Mouse (Mus musculus) neural tube, embryonic 13.5 days (tissue): ENCODE results near the gene Rps6ka3. TPM values are rescaled to one million over a fixed set of nuclear protein-coding genes. Genes with fewer than 3 reads are reported as not detected.

ENCODE experiments used
- ATAC-seq: fragments of 200-750 bp; cut with Nextera tagmentation; 2 replicates; pipeline ENCODE4 v1.8.0; 2017; ENCODE audit warnings: low read depth, mild to moderate bottlenecking, moderate TSS enrichment, moderate library complexity
- H3K27ac ChIP-seq: fragments of 300-500 bp; sonication (generic); replicated peaks from 2 replicates; pipeline ENCODE4 v1.5.1; 2015; ENCODE audit warnings: moderate library complexity, mild to moderate bottlenecking, inconsistent platforms
- H3K27me3 ChIP-seq: fragments of 300-500 bp; sonication (generic); 2 replicates; pipeline ENCODE4 v1.6.1; 2015; ENCODE audit warnings: mild to moderate bottlenecking, inconsistent platforms
- H3K36me3 ChIP-seq: fragments of 300-500 bp; sonication (generic); 2 replicates; pipeline ENCODE4 v1.6.1; 2015; ENCODE audit warnings: mild to moderate bottlenecking, inconsistent platforms
- H3K4me1 ChIP-seq: fragments of 300-500 bp; sonication (generic); replicated peaks from 2 replicates; pipeline ENCODE4 v1.6.1; 2015; ENCODE audit warnings: inconsistent platforms
- H3K4me2 ChIP-seq: fragments of 300-500 bp; sonication (generic); 2 replicates; pipeline ENCODE4 v1.6.1; 2015; ENCODE audit warnings: inconsistent platforms, mild to moderate bottlenecking, moderate library complexity
- H3K4me3 ChIP-seq: fragments of 300-500 bp; sonication (generic); 2 replicates; pipeline ENCODE4 v1.5.1; 2015; ENCODE audit warnings: mild to moderate bottlenecking, inconsistent platforms
- H3K9ac ChIP-seq: fragments of 300-500 bp; sonication (generic); 2 replicates; pipeline ENCODE4 v1.6.1; 2015; ENCODE audit warnings: moderate library complexity, mild to moderate bottlenecking, inconsistent platforms
- H3K9me3 ChIP-seq: fragments of 300-500 bp; sonication (generic); 2 replicates; pipeline ENCODE4 v1.6.1; 2016; ENCODE audit warnings: inconsistent platforms
- WGBS: fragments of 180-500 bp; shearing (Covaris S2); methylation state at CpG from one replicate; pipeline ENCODE4 v1.1.7; 2015; 5-methylcytosine and 5-hydroxymethylcytosine counted together
- polyA plus RNA-seq: library from polyadenylated mRNA; unstranded; fragments of >200 nt; fragmentation: Nextera tagmentation; extraction: Ambion mirVana; gene quantifications from 2 replicates; pipeline ENCODE4 v1.2.1, GENCODE M21; 2015

Gene Rps6ka3
- polyA plus RNA-seq, 1 experiment from 2014 or later: 4.1 TPM

- Histone ChIP-seq H3K27ac (peak overlapping the region; percentile 92), H3K4me3 (peak overlapping the region; percentile 65), H3K4me1 (peaks cover 5% of the 10 kb centered on the region; the same call in 1 of the 2 replicates), H3K4me2 (peak overlapping the region; percentile 59), H3K9ac (peak overlapping the region; percentile 81), H3K9me3 (no peaks in the 10 kb centered on the region), H3K36me3 (no peaks in the 10 kb centered on the region), H3K27me3 (no peaks in the 10 kb centered on the region)
- peak; percentile 98 for ATAC-seq
- WGBS: 17% methylated on average over 36 of the region's 71 CpGs
Measured at GRCm38 (mm10) chrX:159255123-159255978, 45.2 kb downstream of the Rps6ka3 start.

DNA sequence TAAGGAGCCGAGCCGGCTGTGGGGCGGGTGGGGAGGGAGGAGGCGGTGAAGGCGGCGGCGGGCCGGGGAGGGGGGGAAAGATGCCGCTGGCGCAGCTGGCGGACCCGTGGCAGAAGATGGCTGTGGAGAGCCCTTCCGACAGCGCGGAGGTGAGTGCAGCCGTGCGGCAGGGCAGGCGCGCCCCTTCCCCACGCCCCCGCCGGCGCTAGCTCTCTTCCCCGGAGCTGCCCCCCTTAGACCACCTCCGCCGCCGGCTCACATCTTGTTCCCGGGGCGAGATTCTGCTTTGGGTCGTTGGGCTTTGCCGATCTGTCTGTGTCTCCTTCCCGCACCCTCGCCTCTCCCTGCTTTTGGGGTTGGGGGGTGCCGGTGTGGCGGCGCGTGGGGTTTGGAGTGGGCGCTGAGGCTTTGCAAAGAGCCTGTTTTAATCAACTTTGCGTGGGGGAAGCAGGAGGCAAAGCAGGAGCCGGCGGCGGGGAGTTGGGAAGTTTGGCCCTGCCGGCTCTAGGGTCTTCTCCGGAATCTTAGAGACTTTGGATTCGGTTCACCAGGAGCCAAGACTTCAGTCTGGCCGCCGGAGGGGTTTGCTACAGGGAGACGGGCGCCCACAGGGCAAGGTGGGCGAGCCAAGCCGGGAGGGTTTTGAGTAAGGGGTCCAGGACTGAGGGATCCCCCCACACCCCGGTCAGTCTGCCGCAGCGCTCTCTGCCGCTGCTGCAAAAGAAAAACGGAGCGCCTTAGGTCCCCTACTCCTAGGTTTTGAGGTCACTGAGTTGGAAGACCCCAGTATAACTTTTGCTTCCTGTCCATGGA is 46.1 kb downstream of the Rps6ka3 start:
- Histone ChIP-seq H3K4me2 (peak overlapping the region; percentile 68), H3K9me3 (no peaks in the 10 kb centered on the region), H3K4me1 (peaks cover 5% of the 10 kb centered on the region; the same call in 1 of the 2 replicates), H3K27ac (peak overlapping the region; percentile 92), H3K4me3 (peak overlapping the region; percentile 65), H3K9ac (peak overlapping the region; percentile 81), H3K36me3 (no peaks in the 10 kb centered on the region), H3K27me3 (no peaks in the 10 kb centered on the region)
- peak; percentile 66 for ATAC-seq
- 11% methylated on average over 37 of the region's 57 CpGs for WGBS

- H3K9ac ChIP-seq: peak overlapping the region; percentile 81
- peak overlapping the region; percentile 68 for H3K4me2 ChIP-seq
- no peaks in the 10 kb centered on the region for H3K27me3 ChIP-seq
- no peak for ATAC-seq
- no peaks in the 10 kb centered on the region for H3K36me3 ChIP-seq
- peaks cover 5% of the 10 kb centered on the region; the same call in 1 of the 2 replicates for H3K4me1 ChIP-seq
- H3K4me3 ChIP-seq: peak overlapping the region; percentile 65
- WGBS: 22% methylated on average over 20 of the region's 20 CpGs
- peak overlapping the region; percentile 92; the same call in 1 of the 2 replicates for H3K27ac ChIP-seq
- H3K9me3 ChIP-seq: no peaks in the 10 kb centered on the region
Measured at GRCm38 (mm10) chrX:159256921-159257421, 46.9 kb downstream of the Rps6ka3 start.

GRCm38 (mm10) chrX:159264681-159265080 is 54.6 kb downstream of the Rps6ka3 start:
- Histone ChIP-seq H3K27ac (no peak overlapping the region), H3K9ac (no peak overlapping the region), H3K4me1 (no peaks in the 10 kb centered on the region), H3K27me3 (no peaks in the 10 kb centered on the region), H3K9me3 (no peaks in the 10 kb centered on the region), H3K4me2 (no peak overlapping the region), H3K4me3 (no peak overlapping the region), H3K36me3 (no peaks in the 10 kb centered on the region)
- no peak for ATAC-seq
- 33% methylated on average over 3 of the region's 3 CpGs for WGBS

DNA sequence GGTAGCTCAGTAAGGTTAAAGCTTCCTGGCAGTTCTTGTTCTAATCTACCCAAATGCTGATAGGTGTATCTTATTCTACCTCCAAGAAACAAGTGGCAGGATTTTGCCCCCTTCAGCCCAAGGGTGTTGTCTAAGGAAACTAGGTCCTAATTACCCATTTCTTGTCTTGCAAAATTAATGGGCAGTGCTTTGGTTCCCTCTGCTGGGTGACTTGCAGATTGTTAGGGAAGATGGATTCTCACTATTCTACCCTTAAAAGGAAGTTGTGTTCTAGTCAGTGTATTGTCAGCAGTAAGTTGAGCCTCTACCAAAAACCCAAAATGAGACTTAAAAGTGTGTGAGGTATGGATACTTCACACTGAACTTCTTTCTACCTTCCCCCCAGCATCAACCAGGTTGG is 59.0 kb downstream of the Rps6ka3 start:
- Histone ChIP-seq H3K9me3 (no peaks in the 10 kb centered on the region), H3K36me3 (no peaks in the 10 kb centered on the region), H3K27ac (no peak overlapping the region), H3K4me2 (no peak overlapping the region), H3K9ac (no peak overlapping the region), H3K4me1 (no peaks in the 10 kb centered on the region), H3K27me3 (no peaks in the 10 kb centered on the region), H3K4me3 (no peak overlapping the region)
- ATAC-seq: no peak

GRCm38 (mm10) chrX:159286765-159287164 is 76.7 kb downstream of the Rps6ka3 start:
- Histone ChIP-seq H3K27ac (no peak overlapping the region), H3K27me3 (no peaks in the 10 kb centered on the region), H3K9me3 (no peaks in the 10 kb centered on the region), H3K36me3 (no peaks in the 10 kb centered on the region), H3K4me3 (no peak overlapping the region), H3K4me1 (no peaks in the 10 kb centered on the region), H3K4me2 (no peak overlapping the region), H3K9ac (no peak overlapping the region)
- 66% methylated on average over 5 of the region's 5 CpGs for WGBS
- ATAC-seq: no peak

- no peak for ATAC-seq
- H3K27ac ChIP-seq: no peak overlapping the region
- 94% methylated on average over 1 of the region's 1 CpGs for WGBS
- no peaks in the 10 kb centered on the region for H3K27me3 ChIP-seq
- no peaks in the 10 kb centered on the region for H3K36me3 ChIP-seq
- H3K9ac ChIP-seq: no peak overlapping the region
- H3K4me2 ChIP-seq: no peak overlapping the region
- no peaks in the 10 kb centered on the region for H3K9me3 ChIP-seq
- no peaks in the 10 kb centered on the region for H3K4me1 ChIP-seq
- H3K4me3 ChIP-seq: no peak overlapping the region
Measured at GRCm38 (mm10) chrX:159295879-159296278, 85.8 kb downstream of the Rps6ka3 start.

GRCm38 (mm10) chrX:159302349-159303311 is 92.5 kb downstream of the Rps6ka3 start:
- Histone ChIP-seq H3K4me3 (no peak overlapping the region), H3K9me3 (no peaks in the 10 kb centered on the region), H3K27me3 (no peaks in the 10 kb centered on the region), H3K27ac (no peak overlapping the region), H3K4me1 (no peaks in the 10 kb centered on the region), H3K9ac (no peak overlapping the region), H3K36me3 (no peaks in the 10 kb centered on the region), H3K4me2 (no peak overlapping the region)
- ATAC-seq: no peak
- 84% methylated on average over 11 of the region's 11 CpGs for WGBS

DNA sequence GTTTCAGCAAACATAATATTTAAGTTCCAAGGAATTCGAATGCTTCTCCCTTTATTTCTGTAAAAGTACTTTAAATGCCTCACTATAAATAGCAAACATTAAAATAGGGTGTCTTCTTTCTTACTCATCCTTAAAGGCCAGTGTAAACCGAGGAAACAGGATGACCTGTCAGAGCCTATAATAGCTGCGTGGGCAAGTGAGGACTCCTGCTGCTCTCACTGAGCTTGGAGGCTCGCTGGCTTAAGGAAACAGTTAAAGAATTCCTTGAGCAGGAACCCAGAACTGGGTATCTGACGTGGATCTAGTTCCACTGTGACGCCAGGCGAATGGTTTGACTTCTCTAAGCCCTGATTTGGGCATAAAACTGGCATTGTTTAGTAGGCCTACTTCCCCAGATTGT is 105.2 kb downstream of the Rps6ka3 start:
- Histone ChIP-seq H3K9ac (no peak overlapping the region), H3K27me3 (no peaks in the 10 kb centered on the region), H3K9me3 (no peaks in the 10 kb centered on the region), H3K36me3 (no peaks in the 10 kb centered on the region), H3K27ac (no peak overlapping the region), H3K4me3 (no peak overlapping the region), H3K4me2 (no peak overlapping the region), H3K4me1 (no peaks in the 10 kb centered on the region)
- no peak for ATAC-seq
- 80% methylated on average over 7 of the region's 7 CpGs for WGBS

DNA sequence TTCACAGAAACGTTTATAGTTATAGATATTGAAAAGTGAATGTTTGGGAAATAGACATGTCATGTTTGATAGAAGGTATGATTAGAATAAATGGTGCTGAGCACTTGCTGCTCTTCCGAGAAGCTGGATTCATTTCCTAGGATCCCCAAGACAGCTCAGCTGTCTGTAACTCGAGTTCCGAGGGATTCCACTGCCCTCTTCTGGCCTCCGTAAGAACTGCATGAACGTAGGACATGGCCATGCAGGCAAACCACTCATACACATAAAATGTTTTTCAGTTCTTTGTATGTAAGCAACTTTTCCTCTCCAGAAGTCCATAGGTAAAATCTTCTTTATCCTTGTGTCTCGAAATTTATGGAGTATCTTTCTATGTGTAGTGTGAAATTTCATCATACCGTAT is 111.2 kb downstream of the Rps6ka3 start:
- H3K9me3 ChIP-seq: no peaks in the 10 kb centered on the region
- 25% methylated on average over 8 of the region's 8 CpGs for WGBS
- H3K4me3 ChIP-seq: no peak overlapping the region
- no peaks in the 10 kb centered on the region for H3K4me1 ChIP-seq
- no peak overlapping the region for H3K9ac ChIP-seq
- no peaks in the 10 kb centered on the region for H3K36me3 ChIP-seq
- H3K4me2 ChIP-seq: no peak overlapping the region
- no peak overlapping the region for H3K27ac ChIP-seq
- ATAC-seq: no peak
- no peaks in the 10 kb centered on the region for H3K27me3 ChIP-seq

DNA sequence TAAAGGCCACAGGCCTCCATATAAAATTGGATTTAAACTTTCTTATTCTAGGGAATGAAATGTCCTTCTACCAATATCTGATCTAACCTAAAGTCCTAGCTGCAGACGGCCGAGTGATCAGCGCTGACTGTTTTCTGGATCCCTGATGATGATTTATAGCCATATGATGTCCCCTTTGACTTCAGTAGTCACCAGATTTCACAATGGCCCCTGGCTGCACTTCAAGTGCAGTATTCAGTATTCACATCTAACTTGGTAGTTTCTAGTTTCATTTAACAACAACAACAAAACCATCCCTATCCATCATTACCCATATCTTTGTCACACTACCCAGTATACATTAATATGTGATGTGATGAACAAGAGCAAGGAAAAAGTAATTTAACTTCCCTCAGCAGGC is 154.4 kb downstream of the Rps6ka3 start:
- whole genome bisulfite sequencing: 83% methylated on average over 3 of the region's 3 CpGs
- no peak overlapping the region for H3K4me3 ChIP-seq
- no peak overlapping the region for H3K27ac ChIP-seq
- H3K9me3 ChIP-seq: no peaks in the 10 kb centered on the region
- no peak overlapping the region for H3K4me2 ChIP-seq
- peaks cover 11% of the 10 kb centered on the region for H3K36me3 ChIP-seq
- H3K27me3 ChIP-seq: no peaks in the 10 kb centered on the region
- no peaks in the 10 kb centered on the region for H3K4me1 ChIP-seq
- no peak overlapping the region for H3K9ac ChIP-seq
- ATAC-seq: no peak
